Mouse (Mus musculus) MEL (cell line): ENCODE measurements around the gene Wbp2. TPM values are rescaled to one million over a fixed set of nuclear protein-coding genes. Genes with fewer than 3 reads are reported as not detected.
A peak's percentile ranks its signal among the peaks of the same experiment; 100 is the strongest.

Experiments
- DNase-seq: peaks from one replicate; pipeline ENCODE4 v3.0.0; 2011; ENCODE audit warnings: low read depth, low spot score
- H3K27ac ChIP-seq: 2 replicates; pipeline ENCODE4 v1.5.1; 2012; ENCODE audit warnings: low read depth, mild to moderate bottlenecking, control low read depth, low read length, moderate library complexity; ENCODE audit not compliant: control insufficient read depth
- H3K27me3 ChIP-seq, 2 experiments: fragments of 150-350 bp in 1 of 2; sonication (generic) in 1 of 2; 2 replicates each; pipeline ENCODE4 v1.6.1; 2012; ENCODE audit warnings: low read length in 2 of 2, mild to moderate bottlenecking in 2 of 2, improper control_type of control experiment in 1 of 2, moderate library complexity in 1 of 2; ENCODE audit not compliant: insufficient read depth in 2 of 2, control insufficient read depth in 1 of 2
- H3K36me3 ChIP-seq, 2 experiments: 2 replicates each; pipeline ENCODE4 v1.6.1; 2012 to 2014; ENCODE audit warnings: low read length in 2 of 2, improper control_type of control experiment in 1 of 2, inconsistent platforms in 1 of 2, mild to moderate bottlenecking in 1 of 2; ENCODE audit not compliant: insufficient read depth in 2 of 2, control insufficient read depth in 1 of 2
- H3K4me1 ChIP-seq, 2 experiments: fragments of 150-350 bp in 1 of 2; sonication (generic) in 1 of 2; 2 replicates each; pipeline ENCODE4 v1.6.1; 2012; ENCODE audit warnings: low read length in 2 of 2, improper control_type of control experiment in 1 of 2, mild to moderate bottlenecking in 1 of 2; ENCODE audit not compliant: insufficient read depth in 2 of 2, control insufficient read depth in 1 of 2
- H3K4me3 ChIP-seq, 2 experiments: fragments of 150-350 bp in 1 of 2; sonication (generic) in 1 of 2; 2 replicates each; pipeline ENCODE4 v1.5.1; 2012; ENCODE audit warnings: low read depth in 2 of 2, low read length in 2 of 2, mild to moderate bottlenecking in 2 of 2, moderate library complexity in 2 of 2, control low read depth in 1 of 2, improper control_type of control experiment in 1 of 2; ENCODE audit not compliant: control insufficient read depth in 1 of 2, insufficient read depth in 1 of 2
- H3K79me2 ChIP-seq: 2 replicates; pipeline ENCODE4 v1.6.1; 2012; ENCODE audit warnings: mild to moderate bottlenecking, low read length, moderate library complexity; ENCODE audit not compliant: control insufficient read depth, poor library complexity, insufficient read depth
- H3K9ac ChIP-seq: 2 replicates; pipeline ENCODE4 v1.6.1; 2012; ENCODE audit warnings: low read depth, mild to moderate bottlenecking, control low read depth, low read length, moderate library complexity; ENCODE audit not compliant: control insufficient read depth, poor library complexity, severe bottlenecking
- H3K9me3 ChIP-seq: fragments of 150-350 bp; sonication (generic); replicated peaks from 2 replicates; pipeline ENCODE4 v1.6.1; 2012; ENCODE audit warnings: mild to moderate bottlenecking, low read length, improper control_type of control experiment, moderate library complexity; ENCODE audit not compliant: insufficient read depth
- CHD2 ChIP-seq: IDR thresholded peaks from 2 replicates; pipeline ENCODE4 v1.6.1; 2011; ENCODE audit warnings: low read length, improper control_type of control experiment
- GATA1 ChIP-seq: IDR thresholded peaks from 2 replicates; pipeline ENCODE4 v1.6.1; 2011; ENCODE audit warnings: low read depth, low read length, improper control_type of control experiment
- MAFK ChIP-seq: IDR thresholded peaks from 2 replicates; pipeline ENCODE4 v1.6.1; 2011; ENCODE audit warnings: low read depth, mild to moderate bottlenecking, low read length, improper control_type of control experiment, borderline replicate concordance
- MAZ ChIP-seq: IDR thresholded peaks from 2 replicates; pipeline ENCODE4 v1.6.1; 2012; ENCODE audit warnings: low read depth, mild to moderate bottlenecking, inconsistent platforms, low read length, improper control_type of control experiment
- MXI1 ChIP-seq: IDR thresholded peaks from 2 replicates; pipeline ENCODE4 v1.6.1; 2011; ENCODE audit warnings: mild to moderate bottlenecking, low read depth, low read length, improper control_type of control experiment
- POLR2A ChIP-seq, 2 experiments: IDR thresholded peaks; 2 replicates each; pipeline ENCODE4 v1.6.1; 2011 to 2012; ENCODE audit warnings: low read length in 2 of 2, mild to moderate bottlenecking in 2 of 2, control low read depth in 1 of 2, improper control_type of control experiment in 1 of 2, low read depth in 1 of 2, moderate library complexity in 1 of 2; ENCODE audit not compliant: control insufficient read depth in 1 of 2, insufficient read depth in 1 of 2, poor library complexity in 1 of 2
- POLR2AphosphoS2 ChIP-seq: IDR thresholded peaks from 2 replicates; pipeline ENCODE4 v1.6.1; 2011; ENCODE audit warnings: low read length, improper control_type of control experiment
- RAD21 ChIP-seq: IDR thresholded peaks from 2 replicates; pipeline ENCODE4 v1.6.1; 2011; ENCODE audit warnings: mild to moderate bottlenecking, low read depth, low read length, improper control_type of control experiment
- SMC3 ChIP-seq: IDR thresholded peaks from 2 replicates; pipeline ENCODE4 v1.6.1; 2011; ENCODE audit warnings: low read depth, low read length, improper control_type of control experiment
- TAL1 ChIP-seq: IDR thresholded peaks from 2 replicates; pipeline ENCODE4 v1.6.1; 2012; ENCODE audit warnings: mild to moderate bottlenecking, inconsistent platforms, low read length, moderate library complexity, mixed read lengths
- TBP ChIP-seq: IDR thresholded peaks from 2 replicates; pipeline ENCODE4 v1.8.0; 2011; ENCODE audit warnings: low read depth, low read length, improper control_type of control experiment
- USF1 ChIP-seq: IDR thresholded peaks from 2 replicates; pipeline ENCODE4 v1.6.1; 2014; ENCODE audit warnings: low read depth, mild to moderate bottlenecking, inconsistent platforms, low read length, improper control_type of control experiment, moderate library complexity
- ZC3H11A ChIP-seq: IDR thresholded peaks from 2 replicates; pipeline ENCODE4 v1.6.1; 2012; ENCODE audit warnings: low read depth, mild to moderate bottlenecking, inconsistent platforms, low read length, improper control_type of control experiment
- ZKSCAN1 ChIP-seq: IDR thresholded peaks from 2 replicates; pipeline ENCODE4 v1.6.1; 2012; ENCODE audit warnings: low read depth, mild to moderate bottlenecking, inconsistent platforms, low read length, improper control_type of control experiment, moderate library complexity
- ZNF384 ChIP-seq: IDR thresholded peaks from 2 replicates; pipeline ENCODE4 v1.6.1; 2012; ENCODE audit warnings: low read depth, mild to moderate bottlenecking, inconsistent platforms, low read length, improper control_type of control experiment
- polyA plus RNA-seq, 2 experiments: library from polyadenylated mRNA; stranded (reverse) in 1 of 2; unstranded in 1 of 2; fragments of >175 nt in 1 of 2; fragments of >200 nt in 1 of 2; gene quantifications; 2 replicates each; pipeline versions ENCODE4 v1.2.1 to v1.2.4; 2012; ENCODE audit warnings: low replicate concordance in 2 of 2, low read depth in 1 of 2; ENCODE audit not compliant: insufficient read length in 2 of 2, insufficient read depth in 1 of 2, missing spikeins in 1 of 2
- total RNA-seq: library from RNA; depleted of rRNA; stranded (reverse); fragments of 300-350 nt; gene quantifications from 2 replicates; pipeline ENCODE4 v1.2.3, GENCODE M21; 2012

Wbp2 gene
- total and polyA plus RNA-seq, 3 experiments, result 16.5 to 75.8 TPM; not detected in 1

GRCm38 (mm10) chr11:116061641-116062415 is 25.0 kb downstream of the Wbp2 start:
- DNase-seq, result no peak
- Histone ChIP-seq H3K27me3 (no peaks in the 10 kb centered on the region), H3K79me2 (no peaks in the 10 kb centered on the region), H3K9me3 (no peaks in the 10 kb centered on the region), H3K36me3 (peaks cover 5 to 15% of the 10 kb centered on the region in 2 experiments), H3K27ac (no peak overlapping the region), H3K9ac (no peak overlapping the region), H3K4me1 (peaks cover 11 to 16% of the 10 kb centered on the region in 2 experiments), H3K4me3 (no peak overlapping the region)
- TF ChIP-seq RAD21, result no peak
- TF ChIP-seq MAFK, result no peak
- 0 out of 4 replicates have a peak, but pooled peaks of 1 of the 2 experiments have one; percentile 14 for TF ChIP-seq POLR2A (IDR thresholded peaks at IDR 0.05; ENCODE audit: control insufficient read depth in 1 of 2, insufficient read depth in 1 of 2, low read depth in 1 of 2, low read length in 2 of 2, poor library complexity in 1 of 2)
- TF ChIP-seq POLR2AphosphoS2, result peak; percentile 66; the same call in 1 of the 2 replicates
- TF ChIP-seq MAZ, result peak; percentile 20; the same call in 1 of the 2 replicates

GRCm38 (mm10) chr11:116060596-116060995 is 26.2 kb downstream of the Wbp2 start:
- H3K36me3 ChIP-seq, result peaks cover 12 to 24% of the 10 kb centered on the region in 2 experiments
- H3K4me3 ChIP-seq, result no peak overlapping the region
- no peaks in the 10 kb centered on the region for H3K27me3 ChIP-seq
- no peaks in the 10 kb centered on the region for H3K9me3 ChIP-seq
- no peak overlapping the region for H3K27ac ChIP-seq
- no peak for DNase-seq
- peaks cover 16 to 28% of the 10 kb centered on the region in 2 experiments for H3K4me1 ChIP-seq
- TF ChIP-seq ZNF384 (no peak), ZC3H11A (no peak), ZKSCAN1 (no peak), CHD2 (no peak), POLR2AphosphoS2 (peak; percentile 20; the same call in 1 of the 2 replicates), TBP (no peak), GATA1 (no peak), SMC3 (no peak), MXI1 (no peak)
- H3K79me2 ChIP-seq, result no peaks in the 10 kb centered on the region
- H3K9ac ChIP-seq, result no peak overlapping the region

GRCm38 (mm10) chr11:116059691-116060025 is 27.1 kb downstream of the Wbp2 start:
- TF ChIP-seq POLR2A (IDR thresholded peaks at IDR 0.05; ENCODE audit: control insufficient read depth in 1 of 2, insufficient read depth in 1 of 2, low read depth in 1 of 2, low read length in 2 of 2, poor library complexity in 1 of 2), result 0 out of 4 replicates have a peak, but pooled peaks of 1 of the 2 experiments have one; percentile 26
- TF ChIP-seq USF1, result no peak
- no peak for TF ChIP-seq MXI1
- TF ChIP-seq TAL1, result no peak
- TF ChIP-seq MAFK, result no peak
- Histone ChIP-seq H3K4me1 (peaks cover 16 to 31% of the 10 kb centered on the region in 2 experiments), H3K4me3 (no peak overlapping the region), H3K27ac (no peak overlapping the region), H3K9me3 (no peaks in the 10 kb centered on the region), H3K79me2 (no peaks in the 10 kb centered on the region), H3K9ac (no peak overlapping the region), H3K36me3 (peaks cover 18 to 26% of the 10 kb centered on the region in 2 experiments), H3K27me3 (no peaks in the 10 kb centered on the region)
- no peak for DNase-seq
